Mouse (Mus musculus) brown adipose tissue, adult 24 weeks (tissue): Measurements from ENCODE around the gene Amz2. TPM values are rescaled to one million over a fixed set of nuclear protein-coding genes. Genes with fewer than 3 reads are reported as not detected.

Experiments
- H3K27ac ChIP-seq: fragments of 200-500 bp; replicated peaks from 2 replicates; pipeline ENCODE4 v1.5.1; 2012; ENCODE audit warnings: low read depth, mild to moderate bottlenecking, low read length
- H3K4me1 ChIP-seq: fragments of 200-500 bp; 2 replicates; pipeline ENCODE4 v1.6.1; 2012; ENCODE audit warnings: low read length, mixed read lengths; ENCODE audit not compliant: control insufficient read depth, insufficient read depth, insufficient read length
- H3K4me3 ChIP-seq: fragments of 200-500 bp; 2 replicates; pipeline ENCODE4 v1.5.1; 2012; ENCODE audit warnings: low read depth, mild to moderate bottlenecking, low read length, moderate library complexity; ENCODE audit not compliant: insufficient read depth
- polyA plus RNA-seq: library from polyadenylated mRNA; stranded (reverse); fragments of >200 nt; gene quantifications from 2 replicates; pipeline ENCODE4 v1.2.4, GENCODE M21; 2012; ENCODE audit not compliant: missing spikeins, insufficient read depth, insufficient read length

The Amz2 gene
- polyA plus RNA-seq, 1 experiment = 51.5 TPM

DNA sequence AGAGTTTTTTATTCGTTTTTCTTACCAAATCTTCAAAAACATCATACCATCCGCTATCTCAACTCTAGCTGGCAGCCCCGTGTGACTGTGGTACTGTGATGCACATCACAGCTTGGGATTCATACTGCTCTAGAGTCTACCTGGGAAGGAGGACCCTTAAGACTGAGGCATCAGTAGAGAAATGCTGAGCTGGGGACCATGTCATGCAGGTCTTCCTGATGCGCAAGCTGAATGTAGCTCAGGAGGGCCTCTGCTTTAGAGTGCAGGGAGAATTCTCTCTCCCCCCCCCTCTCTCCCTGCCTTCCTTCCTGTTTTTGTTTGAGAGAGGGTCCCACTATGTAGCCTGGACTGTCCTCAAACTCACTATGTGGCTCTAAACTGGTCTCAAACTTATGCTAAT, 14.9 kb downstream of the Amz2 start:
- Histone ChIP-seq H3K4me1 (peaks cover 4% of the 10 kb centered on the region; the same call in 1 of the 2 replicates), H3K4me3 (peak overlapping the region; percentile 78), H3K27ac (no peak overlapping the region)

- Histone ChIP-seq H3K4me3 (no peak overlapping the region), H3K4me1 (peaks cover 4% of the 10 kb centered on the region; the same call in 1 of the 2 replicates), H3K27ac (no peak overlapping the region)
Measured at GRCm38 (mm10) chr11:109441119-109441518, 15.4 kb downstream of the Amz2 start.

DNA sequence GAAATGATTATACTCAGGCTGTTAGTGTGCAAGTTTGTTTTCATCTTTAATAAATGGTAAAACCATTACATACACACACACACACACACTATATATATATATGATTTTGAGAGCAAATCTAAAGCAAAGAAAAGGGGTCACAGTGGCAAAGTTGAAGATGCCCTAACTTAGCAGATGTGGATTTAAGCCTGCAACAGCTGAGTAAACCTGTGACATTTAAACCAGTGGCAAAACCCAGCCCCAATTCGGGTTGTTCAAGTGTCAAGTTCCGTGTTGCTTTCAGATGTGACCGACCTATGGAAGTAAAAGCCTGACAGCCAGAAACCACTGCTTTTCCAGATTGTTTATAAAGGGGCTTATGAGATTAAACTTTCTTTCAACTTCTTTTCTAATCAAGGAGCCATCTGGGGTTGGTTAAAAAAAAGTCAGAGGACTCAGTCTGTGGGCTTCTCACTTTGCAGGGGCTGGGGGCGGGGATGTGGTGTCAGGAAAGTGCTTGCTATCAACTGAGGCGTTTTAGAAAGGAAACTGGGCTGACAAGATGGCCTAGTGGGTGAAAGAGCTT, 16.5 kb downstream of the Amz2 start:
- Histone ChIP-seq H3K4me3 (no peak overlapping the region), H3K4me1 (peaks cover 4% of the 10 kb centered on the region; the same call in 1 of the 2 replicates), H3K27ac (no peak overlapping the region)

- Histone ChIP-seq H3K27ac (no peak overlapping the region), H3K4me1 (peaks cover 4% of the 10 kb centered on the region; the same call in 1 of the 2 replicates), H3K4me3 (no peak overlapping the region)
Measured at GRCm38 (mm10) chr11:109443468-109444263, 17.9 kb downstream of the Amz2 start.

- H3K4me1 ChIP-seq = peaks cover 4% of the 10 kb centered on the region; the same call in 1 of the 2 replicates
- H3K27ac ChIP-seq = no peak overlapping the region
- no peak overlapping the region for H3K4me3 ChIP-seq
Measured at GRCm38 (mm10) chr11:109444600-109444999, 18.9 kb downstream of the Amz2 start.

- Histone ChIP-seq H3K4me1 (peaks cover 4% of the 10 kb centered on the region; the same call in 1 of the 2 replicates), H3K4me3 (no peak overlapping the region), H3K27ac (no peak overlapping the region)
Measured at GRCm38 (mm10) chr11:109445438-109446035, 19.8 kb downstream of the Amz2 start.

DNA sequence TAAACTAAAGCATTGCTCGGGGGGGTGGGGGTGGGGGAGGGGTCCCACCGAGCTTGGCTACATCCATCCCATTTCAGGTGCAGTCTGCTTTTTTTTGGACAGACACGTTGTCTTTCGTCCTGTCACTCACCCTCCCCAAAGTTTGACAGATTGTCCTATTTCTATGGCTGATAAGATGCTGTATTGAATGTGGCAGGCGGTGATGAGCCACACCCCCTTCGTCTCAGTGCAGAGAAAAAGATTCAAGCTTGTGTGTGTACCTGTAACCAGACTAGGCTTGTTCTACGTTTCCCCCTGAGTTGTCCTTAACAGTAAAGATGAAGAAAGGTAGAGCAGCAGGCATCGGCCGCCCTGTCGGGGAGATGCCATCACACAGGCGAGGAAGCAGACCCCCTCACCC, 25.4 kb downstream of the Amz2 start:
- Histone ChIP-seq H3K27ac (no peak overlapping the region), H3K4me3 (no peak overlapping the region), H3K4me1 (no peaks in the 10 kb centered on the region)

DNA sequence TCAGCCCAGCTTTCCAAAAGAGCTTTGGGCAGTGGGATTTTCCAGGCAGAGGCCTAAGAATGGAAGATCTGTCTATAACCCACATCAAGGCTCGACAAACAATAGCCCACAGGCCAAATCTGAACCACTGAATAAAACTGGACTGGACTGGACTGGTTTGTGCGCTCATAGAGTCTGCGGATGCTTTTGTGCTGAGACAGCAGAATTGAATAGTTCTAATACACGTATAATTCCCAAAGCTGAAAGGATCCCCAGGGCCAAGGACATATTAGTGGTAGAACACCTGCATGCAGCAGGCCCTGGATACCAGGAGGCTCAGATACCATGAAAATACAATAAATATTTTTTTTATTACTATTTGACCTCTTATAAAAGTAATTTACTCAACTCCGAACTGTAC, 30.5 kb downstream of the Amz2 start:
- Histone ChIP-seq H3K4me3 (no peak overlapping the region), H3K27ac (no peak overlapping the region), H3K4me1 (no peaks in the 10 kb centered on the region)

DNA sequence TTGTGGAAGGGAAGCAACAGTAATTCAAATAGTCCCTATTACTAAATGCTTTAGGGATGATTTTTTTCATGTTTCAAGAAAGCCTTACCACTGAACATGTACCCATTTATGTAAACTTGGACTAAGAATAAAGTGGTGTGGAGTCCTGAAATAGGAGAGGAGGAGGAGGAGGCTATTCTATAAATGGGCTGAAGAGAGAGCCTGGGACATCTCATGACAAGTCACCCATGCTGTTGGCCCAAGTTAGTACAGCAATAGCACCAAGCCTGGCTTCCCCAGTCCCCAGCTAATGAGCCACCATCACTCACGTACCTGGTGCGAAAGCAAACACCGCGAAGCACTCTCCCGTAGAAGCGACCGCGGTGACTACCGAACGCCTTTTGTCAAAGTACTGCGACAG, 32.4 kb downstream of the Amz2 start:
- Histone ChIP-seq H3K4me1 (no peaks in the 10 kb centered on the region), H3K27ac (no peak overlapping the region), H3K4me3 (no peak overlapping the region)

DNA sequence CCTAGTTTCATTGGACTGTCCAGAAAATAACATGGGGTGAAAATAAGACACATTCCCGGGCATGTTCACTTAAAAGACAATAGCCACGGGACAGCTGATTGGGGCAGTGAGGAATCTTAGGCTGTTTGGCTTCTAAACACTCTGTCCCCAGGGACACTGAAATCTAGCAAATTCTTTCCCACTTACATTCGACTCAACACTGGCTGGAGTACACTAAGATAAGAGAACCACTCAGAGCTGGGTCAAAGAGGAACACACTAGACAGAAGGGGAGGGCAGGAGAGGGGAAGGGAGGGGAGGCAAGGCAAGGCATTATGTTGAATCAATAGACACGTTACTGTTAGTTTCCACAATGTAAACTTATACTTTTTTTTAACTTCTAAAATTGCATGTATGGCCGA, 34.8 kb downstream of the Amz2 start:
- no peaks in the 10 kb centered on the region for H3K4me1 ChIP-seq
- no peak overlapping the region for H3K4me3 ChIP-seq
- H3K27ac ChIP-seq = no peak overlapping the region

DNA sequence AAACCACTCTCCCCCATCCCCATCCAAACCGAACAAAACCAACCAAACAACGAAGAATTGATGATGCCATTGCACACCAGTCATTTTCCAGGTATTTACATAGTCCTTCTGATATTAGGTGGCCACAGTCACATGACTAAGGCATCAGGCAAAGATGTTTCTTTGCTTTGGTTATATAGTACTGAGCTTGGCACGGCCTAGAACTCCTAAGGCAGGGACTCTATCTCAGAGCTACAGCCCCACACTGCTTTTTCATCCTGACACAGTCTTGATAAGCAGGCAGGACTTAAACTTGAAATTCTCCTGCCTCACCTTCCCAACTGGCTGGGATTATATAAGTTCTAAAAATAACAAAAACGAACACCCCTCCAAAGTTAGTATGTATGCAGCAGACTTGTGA, 39.3 kb downstream of the Amz2 start:
- Histone ChIP-seq H3K4me3 (no peak overlapping the region), H3K4me1 (no peaks in the 10 kb centered on the region), H3K27ac (no peak overlapping the region)

DNA sequence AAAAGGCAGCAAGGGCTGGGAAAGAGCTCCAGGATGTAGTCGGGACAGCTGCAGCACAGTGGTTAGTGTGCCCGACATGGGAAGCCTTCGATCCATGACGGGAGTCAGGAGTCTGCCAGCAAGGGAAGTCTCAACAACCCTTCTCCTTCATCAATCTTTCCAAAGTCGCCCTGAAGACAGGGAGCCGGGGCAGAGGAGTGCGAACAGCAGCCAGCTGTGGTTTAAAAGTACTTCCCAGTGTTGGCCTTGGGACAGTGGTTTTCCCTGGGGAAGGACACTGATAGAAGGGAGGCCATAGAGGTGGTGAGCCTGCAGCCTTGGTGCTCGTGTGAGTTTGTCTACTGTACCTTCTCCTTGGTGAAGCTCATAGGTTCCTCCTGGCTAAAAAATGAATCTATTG, 41.2 kb downstream of the Amz2 start:
- no peak overlapping the region for H3K4me3 ChIP-seq

GRCm38 (mm10) chr11:109468133-109468532, 42.4 kb downstream of the Amz2 start:
- Histone ChIP-seq H3K4me3 (no peak overlapping the region), H3K4me1 (no peaks in the 10 kb centered on the region), H3K27ac (no peak overlapping the region)

More for the DNA sequence above, 41.2 kb downstream of the Amz2 start:
- H3K4me1 ChIP-seq = no peaks in the 10 kb centered on the region
- no peak overlapping the region for H3K27ac ChIP-seq

GRCm38 (mm10) chr11:109470170-109470569, 44.4 kb downstream of the Amz2 start:
- H3K4me3 ChIP-seq = no peak overlapping the region
- no peaks in the 10 kb centered on the region for H3K4me1 ChIP-seq

GRCm38 (mm10) chr11:109470921-109471861, 45.4 kb downstream of the Amz2 start:
- Histone ChIP-seq H3K4me3 (peak overlapping the region; percentile 79), H3K4me1 (no peaks in the 10 kb centered on the region), H3K27ac (no peak overlapping the region)

More at GRCm38 (mm10) chr11:109470170-109470569, 44.4 kb downstream of the Amz2 start:
- no peak overlapping the region for H3K27ac ChIP-seq
